Mouse (Mus musculus) MEL (cell line): ENCODE data around the gene Rccd1.

Experiments used
- CTCF ChIP-seq, 3 experiments: IDR thresholded peaks in 2 of 3; conservative IDR thresholded peaks in 1 of 3; 2 replicates each; pipeline ENCODE4 v1.5.1; 2011 to 2012; ENCODE audit warnings: low read length in 3 of 3, low read depth in 2 of 3, mild to moderate bottlenecking in 2 of 3, improper control_type of control experiment in 1 of 3, inconsistent platforms in 1 of 3, mixed read lengths in 1 of 3, moderate library complexity in 1 of 3; ENCODE audit not compliant: control insufficient read depth in 1 of 3, insufficient read depth in 1 of 3, poor library complexity in 1 of 3, severe bottlenecking in 1 of 3
- E2F4 ChIP-seq: IDR thresholded peaks from 2 replicates; pipeline ENCODE4 v1.6.1; 2011; ENCODE audit warnings: low read depth, low read length, improper control_type of control experiment, borderline replicate concordance
- MEF2A ChIP-seq: IDR thresholded peaks from 2 replicates; pipeline ENCODE4 v1.6.1; 2014; ENCODE audit warnings: low read depth, mild to moderate bottlenecking, inconsistent platforms, low read length, improper control_type of control experiment; ENCODE audit not compliant: poor library complexity, insufficient replicate concordance, severe bottlenecking; ENCODE audit errors: extremely low read depth
- POLR2A ChIP-seq, 2 experiments: IDR thresholded peaks; 2 replicates each; pipeline ENCODE4 v1.6.1; 2011 to 2012; ENCODE audit warnings: low read length in 2 of 2, mild to moderate bottlenecking in 2 of 2, control low read depth in 1 of 2, improper control_type of control experiment in 1 of 2, low read depth in 1 of 2, moderate library complexity in 1 of 2; ENCODE audit not compliant: control insufficient read depth in 1 of 2, insufficient read depth in 1 of 2, poor library complexity in 1 of 2
- SIN3A ChIP-seq: IDR thresholded peaks from 2 replicates; pipeline ENCODE4 v1.6.1; 2012; ENCODE audit warnings: low read length, improper control_type of control experiment, inconsistent platforms
- USF1 ChIP-seq: IDR thresholded peaks from 2 replicates; pipeline ENCODE4 v1.6.1; 2014; ENCODE audit warnings: low read depth, mild to moderate bottlenecking, inconsistent platforms, low read length, improper control_type of control experiment, moderate library complexity

- TF ChIP-seq MEF2A: no peak
- TF ChIP-seq SIN3A: 0 out of 2 replicates have a peak, but pooled peaks have one; percentile 36
- TF ChIP-seq CTCF (IDR thresholded peaks at IDR 0.05 in 2 of 3, conservative IDR thresholded peaks at IDR 0.05 in 1 of 3; ENCODE audit: control insufficient read depth in 1 of 3, insufficient read depth in 1 of 3, low read depth in 2 of 3, low read length in 3 of 3, poor library complexity in 1 of 3, severe bottlenecking in 1 of 3): no peak
- TF ChIP-seq POLR2A (IDR thresholded peaks at IDR 0.05; ENCODE audit: control insufficient read depth in 1 of 2, insufficient read depth in 1 of 2, low read depth in 1 of 2, low read length in 2 of 2, poor library complexity in 1 of 2): no peak
- no peak for TF ChIP-seq USF1
- TF ChIP-seq E2F4: no peak
Observed at GRCm38 (mm10) chr7:80246859-80247258, 77.4 kb downstream of the Rccd1 start.
